Mouse (Mus musculus) kidney, embryonic 16.5 days (tissue): ENCODE measurements around the gene Mettl16. TPM values are rescaled to one million over a fixed set of nuclear protein-coding genes. Genes with fewer than 3 reads are reported as not detected.

ENCODE experiments used
- ATAC-seq: fragments of 200-750 bp; cut with Nextera tagmentation; 2 replicates; pipeline ENCODE4 v1.8.0; 2017; ENCODE audit warnings: moderate TSS enrichment; ENCODE audit not compliant: low FRiP score, low TSS enrichment
- H3K27ac ChIP-seq: fragments of 300-500 bp; sonication (generic); 2 replicates; pipeline ENCODE4 v1.5.1; 2014; ENCODE audit warnings: low read length
- H3K27me3 ChIP-seq: fragments of 300-500 bp; sonication (generic); 2 replicates; pipeline ENCODE4 v1.6.1; 2014; ENCODE audit warnings: low read length, control low read depth, mixed read lengths; ENCODE audit not compliant: insufficient read depth
- H3K36me3 ChIP-seq: fragments of 300-500 bp; sonication (generic); 2 replicates; pipeline ENCODE4 v1.6.1; 2014; ENCODE audit warnings: low read length, control low read depth, mixed read lengths; ENCODE audit not compliant: insufficient read depth
- H3K4me1 ChIP-seq: fragments of 300-500 bp; sonication (generic); 2 replicates; pipeline ENCODE4 v1.6.1; 2014; ENCODE audit warnings: low read length, control low read depth, mixed read lengths; ENCODE audit not compliant: insufficient read depth
- H3K4me2 ChIP-seq: fragments of 300-500 bp; sonication (generic); replicated peaks from 2 replicates; pipeline ENCODE4 v1.6.1; 2014; ENCODE audit warnings: low read depth, low read length
- H3K4me3 ChIP-seq: fragments of 300-500 bp; sonication (generic); 2 replicates; pipeline ENCODE4 v1.5.1; 2014; ENCODE audit warnings: mild to moderate bottlenecking, low read length
- H3K9ac ChIP-seq: fragments of 300-500 bp; sonication (generic); replicated peaks from 2 replicates; pipeline ENCODE4 v1.6.1; 2014; ENCODE audit warnings: low read length
- H3K9me3 ChIP-seq: fragments of 300-500 bp; sonication (generic); 2 replicates; pipeline ENCODE4 v1.6.1; 2016; ENCODE audit warnings: low read length, control low read depth
- WGBS: fragments of 180-500 bp; shearing (Covaris S2); extraction: QIAGEN DNeasy Blood & Tissue Kit; methylation state at CpG from one replicate; pipeline ENCODE4 v1.1.7; 2014; 5-methylcytosine and 5-hydroxymethylcytosine counted together
- polyA plus RNA-seq: library from polyadenylated mRNA; unstranded; fragments of >200 nt; fragmentation: Nextera tagmentation; extraction: Ambion mirVana; gene quantifications from 2 replicates; pipeline ENCODE4 v1.2.1, GENCODE M21; 2015

Gene Mettl16
- 53.3 and 59.4 TPM in 2 replicates for polyA plus RNA-seq

DNA sequence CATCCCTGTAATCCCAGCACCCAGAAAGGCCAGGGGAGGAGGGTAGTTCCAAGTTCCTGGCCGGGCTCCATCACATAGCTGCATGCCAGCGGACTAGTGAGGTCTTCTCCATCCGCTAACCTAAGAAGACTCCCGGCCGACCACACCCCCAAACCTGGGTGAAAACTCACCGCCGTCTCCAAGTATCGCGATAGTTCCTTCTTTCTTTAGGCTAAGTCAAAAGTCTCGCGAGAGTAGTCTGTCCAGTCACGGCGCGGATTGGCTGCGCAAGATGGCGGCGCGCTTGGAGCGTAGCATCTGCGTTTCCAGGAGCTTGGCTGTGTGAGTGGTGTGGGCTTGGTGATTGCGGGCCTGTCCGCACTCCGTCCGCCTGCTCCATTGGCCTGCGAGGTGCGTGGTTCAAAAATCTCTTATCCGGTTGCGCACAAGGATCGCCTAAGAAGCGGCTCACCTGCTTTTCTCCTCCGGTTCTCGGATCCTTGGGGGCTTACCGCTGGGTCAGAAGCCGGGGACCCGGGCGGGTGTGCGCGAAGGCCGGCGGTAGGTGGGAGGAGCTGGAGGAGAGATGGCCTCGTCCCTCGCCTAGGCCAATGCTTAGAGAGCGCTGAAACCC lies at the start of gene Mettl16:
Gene Mettl16 (plus strand): TSS at position 236 of the 613 bp plus-strand sequence.
- peaks cover 15% of the 10 kb centered on the region for H3K4me1 ChIP-seq
- WGBS, result under 1% methylated on average over 43 of the region's 43 CpGs
- peak; percentile 97 for ATAC-seq
- peak within 1 kb of the TSS; percentile 95 for H3K27ac ChIP-seq
- H3K36me3 ChIP-seq, result peaks cover 19% of the 10 kb centered on the region
- H3K9ac ChIP-seq, result peak within 1 kb of the TSS; percentile 86
- no peaks in the 10 kb centered on the region for H3K27me3 ChIP-seq
- peak within 1 kb of the TSS; percentile 75 for H3K4me2 ChIP-seq
- peak within 1 kb of the TSS; percentile 82 for H3K4me3 ChIP-seq
- no peaks in the 10 kb centered on the region for H3K9me3 ChIP-seq

DNA sequence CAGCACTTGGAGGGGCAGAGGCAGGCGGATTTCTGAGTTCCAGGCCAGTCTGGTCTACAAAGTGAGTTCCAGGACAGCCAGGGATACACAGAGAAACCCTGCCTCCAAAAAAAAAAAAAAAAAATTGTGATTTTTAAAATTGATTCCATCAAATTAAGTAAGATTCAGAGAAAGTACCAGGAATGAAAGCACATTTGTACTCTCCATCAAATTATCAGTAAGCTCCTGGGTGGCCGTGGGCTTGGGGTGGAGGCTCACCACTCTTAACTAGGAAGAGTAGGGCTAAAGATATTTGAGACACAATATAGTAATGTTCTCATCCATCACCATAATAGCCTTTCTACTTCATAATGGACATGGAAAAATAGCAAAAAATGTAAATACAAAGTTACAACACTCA lies 49.5 kb upstream of the Mettl16 start:
- ATAC-seq, result no peak
- H3K36me3 ChIP-seq, result no peaks in the 10 kb centered on the region
- H3K4me3 ChIP-seq, result no peak overlapping the region
- no peak overlapping the region for H3K9ac ChIP-seq
- WGBS, result 60% methylated on average over 2 of the region's 2 CpGs
- H3K27me3 ChIP-seq, result no peaks in the 10 kb centered on the region
- peaks cover 29% of the 10 kb centered on the region for H3K4me1 ChIP-seq
- H3K27ac ChIP-seq, result no peak overlapping the region
- H3K4me2 ChIP-seq, result no peak overlapping the region; the same call in 1 of the 2 replicates
- H3K9me3 ChIP-seq, result no peaks in the 10 kb centered on the region

DNA sequence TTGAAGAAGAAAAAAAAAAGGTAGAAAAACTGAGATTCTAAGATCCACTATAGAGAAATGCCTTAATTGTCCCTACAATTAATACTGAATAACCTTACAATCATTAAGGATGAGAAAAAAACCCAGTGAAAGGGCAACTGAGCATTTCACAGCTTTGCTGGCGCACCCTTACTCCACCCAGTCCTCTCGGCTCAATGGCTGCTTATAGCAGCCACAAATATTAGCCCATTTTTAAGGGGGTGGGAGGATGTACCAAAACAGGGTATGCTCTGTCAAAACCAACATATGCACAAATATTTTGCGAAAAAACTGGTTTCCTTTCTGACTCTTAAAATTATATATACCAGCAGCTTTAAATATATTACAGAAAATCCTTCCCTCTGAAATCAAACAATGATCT lies 48.7 kb upstream of the Mettl16 start:
- no peaks in the 10 kb centered on the region for H3K36me3 ChIP-seq
- peak overlapping the region; percentile 54 for H3K4me2 ChIP-seq
- H3K9ac ChIP-seq, result peak overlapping the region; percentile 57; the same call in 1 of the 2 replicates
- H3K4me3 ChIP-seq, result peak overlapping the region; percentile 33
- no peak overlapping the region for H3K27ac ChIP-seq
- H3K9me3 ChIP-seq, result no peaks in the 10 kb centered on the region
- peaks cover 29% of the 10 kb centered on the region for H3K4me1 ChIP-seq
- H3K27me3 ChIP-seq, result no peaks in the 10 kb centered on the region
- 44% methylated on average over 3 of the region's 3 CpGs for WGBS
- no peak for ATAC-seq

DNA sequence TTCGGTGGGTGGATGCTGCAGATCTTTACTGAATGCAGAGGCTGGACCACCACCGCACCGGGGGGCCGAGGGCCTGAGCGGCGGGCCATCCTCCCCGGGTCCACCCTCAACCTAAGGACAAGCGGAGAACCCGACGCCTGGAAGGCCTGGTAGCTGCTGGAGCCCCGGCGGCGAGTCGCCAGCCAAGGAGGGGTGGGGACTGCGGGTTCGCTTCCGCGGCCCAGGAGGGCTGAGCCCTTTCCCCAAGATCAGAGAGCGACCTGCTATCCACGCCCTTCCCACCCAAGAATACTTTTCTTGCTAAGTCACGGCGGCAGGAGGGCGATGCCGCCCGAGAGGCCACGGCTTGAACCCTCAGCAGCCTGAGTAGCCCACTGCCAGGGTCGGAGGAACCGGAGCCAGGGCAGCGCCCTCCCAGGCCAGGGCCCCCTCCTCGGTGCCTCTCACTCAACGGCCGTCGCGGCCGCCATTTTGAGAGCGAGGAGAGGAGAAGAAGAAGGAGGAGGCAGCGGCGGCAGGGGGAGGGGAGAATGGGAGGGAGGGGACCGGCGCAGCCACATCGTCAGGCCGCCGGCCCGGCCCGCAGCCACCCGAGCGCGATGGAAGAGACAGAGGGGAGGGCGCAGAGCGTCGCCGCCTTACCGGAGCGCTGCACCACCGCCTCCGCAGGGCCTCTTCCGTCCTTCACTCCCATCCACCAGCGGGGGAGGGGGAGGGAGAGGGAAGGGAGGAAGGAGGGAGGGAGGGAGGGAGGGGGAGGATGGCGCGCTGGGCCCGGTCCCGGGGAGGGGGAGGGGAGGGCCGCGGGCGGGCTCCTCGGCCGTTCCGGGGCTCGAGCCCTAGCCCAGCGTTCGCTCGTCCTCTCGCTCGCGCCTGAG lies 47.0 kb upstream of the Mettl16 start:
- peak; percentile 88 for ATAC-seq
- Histone ChIP-seq H3K4me1 (peaks cover 29% of the 10 kb centered on the region), H3K27me3 (no peaks in the 10 kb centered on the region), H3K4me2 (peak overlapping the region; percentile 82), H3K4me3 (peak overlapping the region; percentile 100), H3K36me3 (no peaks in the 10 kb centered on the region), H3K27ac (peak overlapping the region; percentile 99), H3K9ac (peak overlapping the region; percentile 99), H3K9me3 (no peaks in the 10 kb centered on the region)
- under 1% methylated on average over 52 of the region's 75 CpGs for WGBS

DNA sequence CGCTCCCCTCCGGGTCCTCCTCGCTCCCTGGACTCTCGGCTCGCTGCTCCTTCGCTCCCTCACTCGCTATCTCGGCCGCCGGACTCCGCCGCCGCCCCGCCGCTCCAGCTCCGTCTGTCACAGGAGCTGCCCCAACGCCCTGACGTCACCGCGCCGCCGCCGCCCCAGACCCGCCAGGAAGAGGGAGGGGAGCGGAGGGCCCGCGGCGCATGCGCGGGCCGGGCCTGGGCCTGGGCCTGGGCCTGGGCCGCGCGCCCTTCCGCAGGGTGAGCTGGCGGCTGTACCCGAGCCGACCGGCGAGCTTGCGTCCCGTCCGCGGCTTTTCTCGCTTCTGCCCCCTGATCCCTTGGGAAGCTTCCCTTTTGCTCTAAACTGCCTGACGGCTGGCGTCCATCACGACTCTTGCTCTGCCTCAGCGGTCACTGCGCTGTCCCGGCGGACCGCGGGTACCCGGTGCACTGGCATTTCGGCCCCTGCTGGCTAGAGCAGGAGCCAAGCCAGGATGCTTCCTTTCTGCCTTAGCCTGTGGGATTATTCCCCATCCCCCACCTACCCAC lies 46.3 kb upstream of the Mettl16 start, which contains the start of gene Pafah1b1:
Gene Pafah1b1 (minus strand): TSS at position 436 of the 557 bp plus-strand sequence.
- peak within 1 kb of the TSS; percentile 100 for H3K4me3 ChIP-seq
- no peaks in the 10 kb centered on the region for H3K9me3 ChIP-seq
- peak within 1 kb of the TSS; percentile 82 for H3K4me2 ChIP-seq
- no peaks in the 10 kb centered on the region for H3K36me3 ChIP-seq
- peaks cover 29% of the 10 kb centered on the region for H3K4me1 ChIP-seq
- peak within 1 kb of the TSS; percentile 99 for H3K9ac ChIP-seq
- H3K27me3 ChIP-seq, result no peaks in the 10 kb centered on the region
- WGBS, result 1% methylated on average over 44 of the region's 56 CpGs
- peak; percentile 99 for ATAC-seq
- H3K27ac ChIP-seq, result peak within 1 kb of the TSS; percentile 99

DNA sequence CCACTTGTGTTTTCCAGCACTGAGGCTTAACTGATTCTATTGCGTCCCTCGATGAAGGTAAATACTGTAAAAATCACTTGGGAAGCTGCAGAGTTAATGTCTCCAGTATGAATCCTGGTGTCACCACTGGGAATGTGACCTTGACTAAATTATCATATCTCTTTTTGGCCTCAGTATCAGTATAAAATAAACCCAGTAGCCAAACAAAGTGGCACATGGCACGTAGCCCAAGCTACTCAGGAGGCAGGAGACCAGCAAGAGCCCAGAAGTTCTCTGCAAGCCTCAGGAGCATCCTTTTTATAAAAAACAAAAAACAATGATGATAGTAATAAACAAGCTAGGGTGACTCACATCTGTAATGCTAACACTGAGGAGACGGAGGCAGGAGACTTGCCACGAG lies 45.4 kb upstream of the Mettl16 start:
- H3K27ac ChIP-seq, result 0 out of 2 replicates have a peak overlapping the region, but pooled peaks have one; percentile 5
- peak overlapping the region; percentile 29; the same call in 1 of the 2 replicates for H3K9ac ChIP-seq
- H3K4me1 ChIP-seq, result peaks cover 22% of the 10 kb centered on the region
- WGBS, result 78% methylated on average over 5 of the region's 5 CpGs
- H3K4me2 ChIP-seq, result no peak overlapping the region
- H3K27me3 ChIP-seq, result no peaks in the 10 kb centered on the region
- no peaks in the 10 kb centered on the region for H3K36me3 ChIP-seq
- H3K4me3 ChIP-seq, result no peak overlapping the region
- H3K9me3 ChIP-seq, result no peaks in the 10 kb centered on the region
- ATAC-seq, result no peak

DNA sequence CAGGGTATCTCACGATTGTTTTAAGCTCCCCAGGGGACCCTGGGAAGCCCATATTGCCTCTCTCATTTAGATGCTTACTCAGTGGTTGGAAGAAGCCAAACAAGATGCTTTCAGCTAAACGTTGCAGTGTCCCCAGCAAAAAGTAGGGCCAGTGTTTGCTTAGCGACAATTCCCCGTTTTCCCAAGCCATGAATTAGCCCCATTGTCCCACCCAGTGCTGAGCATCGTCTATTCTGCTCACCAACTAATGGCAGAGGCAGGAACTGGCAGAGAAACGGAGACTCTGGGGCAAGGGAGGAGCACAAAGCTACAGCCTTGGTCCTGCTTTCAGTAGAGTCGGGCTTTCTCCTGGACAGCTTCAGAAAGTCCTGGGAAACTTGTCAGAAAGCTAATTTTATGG lies 35.7 kb upstream of the Mettl16 start:
- no peak overlapping the region for H3K4me3 ChIP-seq
- no peak overlapping the region for H3K4me2 ChIP-seq
- H3K27ac ChIP-seq, result no peak overlapping the region
- no peaks in the 10 kb centered on the region for H3K4me1 ChIP-seq
- 28% methylated on average over 7 of the region's 7 CpGs for WGBS
- H3K27me3 ChIP-seq, result no peaks in the 10 kb centered on the region
- no peaks in the 10 kb centered on the region for H3K36me3 ChIP-seq
- no peak overlapping the region for H3K9ac ChIP-seq
- ATAC-seq, result no peak
- H3K9me3 ChIP-seq, result peaks cover 3% of the 10 kb centered on the region; the same call in 1 of the 2 replicates

DNA sequence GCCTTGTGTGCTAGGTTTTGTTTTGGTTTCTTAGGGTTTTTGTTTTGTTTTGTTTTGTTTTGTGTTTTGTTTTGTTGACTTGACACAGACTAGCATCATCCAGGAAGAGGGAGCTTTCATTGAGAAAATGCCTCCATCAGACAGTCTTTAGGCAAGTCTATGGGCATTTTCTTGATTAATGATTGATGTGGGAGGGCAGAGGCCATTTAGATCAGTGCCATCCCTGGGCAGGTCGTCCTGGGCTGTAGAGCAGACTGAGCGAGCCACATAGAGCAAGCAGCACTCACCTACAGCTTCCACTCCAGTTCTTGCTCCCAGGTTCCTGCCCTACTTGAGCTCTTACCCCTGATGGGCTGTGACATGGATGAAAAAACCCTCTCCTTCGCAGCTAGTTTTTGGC lies 32.8 kb upstream of the Mettl16 start:
- Histone ChIP-seq H3K9me3 (peaks cover 3% of the 10 kb centered on the region; the same call in 1 of the 2 replicates), H3K9ac (no peak overlapping the region), H3K4me2 (no peak overlapping the region), H3K4me3 (no peak overlapping the region), H3K36me3 (no peaks in the 10 kb centered on the region), H3K27ac (no peak overlapping the region), H3K27me3 (no peaks in the 10 kb centered on the region), H3K4me1 (no peaks in the 10 kb centered on the region)
- peak; percentile 35; the same call in 1 of the 2 replicates for ATAC-seq
- WGBS, result 53% methylated on average over 3 of the region's 3 CpGs

DNA sequence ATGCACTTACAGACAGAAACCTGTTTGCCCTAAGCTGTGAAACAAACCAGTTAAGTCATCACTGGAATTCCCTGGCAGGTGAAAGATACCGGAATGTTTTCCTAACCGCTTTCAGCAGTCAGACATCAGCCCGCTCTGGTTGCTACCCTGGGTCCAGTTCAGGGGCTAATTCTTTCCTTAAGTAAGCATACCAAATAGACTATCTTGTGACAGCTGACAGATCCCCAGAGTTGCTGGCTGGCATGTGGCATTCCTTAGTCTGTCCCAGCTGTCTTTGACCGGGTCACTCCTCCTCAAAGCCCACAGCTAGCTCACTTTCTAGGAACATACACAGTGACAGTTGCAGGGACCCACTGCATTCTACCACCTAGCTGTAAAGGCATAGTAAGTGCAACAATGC lies 22.6 kb upstream of the Mettl16 start:
- no peaks in the 10 kb centered on the region for H3K4me1 ChIP-seq
- WGBS, result 39% methylated on average over 4 of the region's 4 CpGs
- H3K9me3 ChIP-seq, result no peaks in the 10 kb centered on the region

More for the DNA sequence above, 22.6 kb upstream of the Mettl16 start:
- Histone ChIP-seq H3K4me2 (no peak overlapping the region), H3K4me3 (no peak overlapping the region), H3K27ac (no peak overlapping the region), H3K9ac (no peak overlapping the region), H3K27me3 (no peaks in the 10 kb centered on the region), H3K36me3 (no peaks in the 10 kb centered on the region)
- ATAC-seq, result no peak
